Mouse (Mus musculus): ENCODE measurements around the gene Lsm12.

Gene Lsm12

DNA sequence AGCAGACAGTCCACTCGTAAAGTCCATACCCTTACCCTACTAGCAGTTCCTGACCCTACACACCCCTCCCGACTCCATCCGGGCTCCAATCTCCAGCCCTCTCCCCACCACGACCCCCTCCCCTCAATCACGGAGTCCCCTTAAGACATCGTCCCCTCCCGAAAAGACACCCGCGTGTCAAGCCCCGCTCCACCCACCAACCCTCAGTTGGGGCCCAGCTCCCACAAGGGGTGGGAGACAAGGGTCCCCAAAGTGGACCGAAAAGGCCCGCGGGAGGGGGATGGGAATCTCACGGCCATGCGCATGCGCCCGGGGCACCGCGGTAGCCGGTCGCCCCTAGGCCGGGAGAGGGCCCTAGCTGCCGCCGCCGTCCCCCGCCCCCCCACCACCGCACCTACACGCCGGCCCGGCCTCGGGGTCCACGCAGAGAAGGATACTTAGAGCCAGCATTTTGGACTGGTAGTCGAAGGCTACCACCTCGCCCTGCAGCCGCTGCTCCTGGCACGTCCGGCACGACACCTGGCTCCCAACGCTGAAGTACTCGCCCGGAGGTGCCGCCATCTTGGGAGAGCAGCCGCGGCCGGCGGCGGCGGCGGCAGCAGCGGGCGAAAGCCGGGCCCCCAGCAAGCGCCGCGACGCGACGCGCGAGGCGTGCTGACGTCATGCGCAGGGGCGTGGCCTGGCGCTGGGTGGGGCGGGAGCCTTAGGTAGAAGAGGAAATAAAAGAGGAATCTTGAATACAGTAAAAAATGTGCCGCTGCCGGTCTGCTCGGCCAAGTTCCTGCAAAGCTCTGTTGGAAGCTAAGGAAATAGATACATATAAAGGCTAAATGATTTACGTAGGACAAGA, at the start of gene Lsm12:
Gene Lsm12 (minus strand): TSS at position 651 of the 850 bp plus-strand sequence.
- DNase-seq = peak; percentile 91 to 97

DNA sequence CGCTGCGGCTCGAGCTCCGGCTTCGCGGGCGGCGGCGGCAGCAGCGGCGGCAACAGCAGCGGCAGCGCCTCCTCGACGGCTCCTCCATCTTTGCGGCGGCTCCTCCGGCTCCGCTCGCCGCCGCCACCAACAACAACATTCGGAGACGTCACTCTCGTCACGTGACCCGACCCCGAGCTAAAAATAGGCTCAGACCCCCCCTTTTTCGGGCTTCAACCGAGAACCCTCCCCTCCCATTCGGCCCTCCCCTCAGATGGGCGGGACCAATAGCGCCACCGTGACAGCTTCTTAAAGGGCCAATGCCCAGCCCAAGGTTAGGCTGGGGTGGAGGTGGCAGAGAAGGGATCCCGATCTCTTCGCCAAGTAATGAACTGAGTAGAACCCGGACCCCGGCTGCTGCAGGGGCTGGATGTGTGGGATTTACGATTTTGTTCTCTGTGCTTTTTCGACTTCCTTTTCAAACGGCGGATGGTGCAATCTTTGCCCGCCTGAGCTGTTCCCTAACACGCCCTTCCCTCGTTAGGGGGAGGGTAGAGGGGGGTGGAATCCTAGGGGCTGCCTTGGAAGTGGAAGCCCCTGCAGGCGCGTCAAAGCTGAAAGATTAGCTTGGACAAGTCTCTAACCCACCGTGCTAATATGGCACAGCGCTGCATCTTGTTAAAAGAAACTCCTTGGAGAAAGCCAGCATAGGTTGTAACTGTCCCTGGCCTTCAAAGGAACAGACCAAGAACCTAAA, 45.1 kb upstream of the Lsm12 start, which contains the start of gene Hdac5:
Gene Hdac5 (minus strand): TSS at position 161 of the 736 bp plus-strand sequence.
- peak; percentile 96 to 97 for DNase-seq

DNA sequence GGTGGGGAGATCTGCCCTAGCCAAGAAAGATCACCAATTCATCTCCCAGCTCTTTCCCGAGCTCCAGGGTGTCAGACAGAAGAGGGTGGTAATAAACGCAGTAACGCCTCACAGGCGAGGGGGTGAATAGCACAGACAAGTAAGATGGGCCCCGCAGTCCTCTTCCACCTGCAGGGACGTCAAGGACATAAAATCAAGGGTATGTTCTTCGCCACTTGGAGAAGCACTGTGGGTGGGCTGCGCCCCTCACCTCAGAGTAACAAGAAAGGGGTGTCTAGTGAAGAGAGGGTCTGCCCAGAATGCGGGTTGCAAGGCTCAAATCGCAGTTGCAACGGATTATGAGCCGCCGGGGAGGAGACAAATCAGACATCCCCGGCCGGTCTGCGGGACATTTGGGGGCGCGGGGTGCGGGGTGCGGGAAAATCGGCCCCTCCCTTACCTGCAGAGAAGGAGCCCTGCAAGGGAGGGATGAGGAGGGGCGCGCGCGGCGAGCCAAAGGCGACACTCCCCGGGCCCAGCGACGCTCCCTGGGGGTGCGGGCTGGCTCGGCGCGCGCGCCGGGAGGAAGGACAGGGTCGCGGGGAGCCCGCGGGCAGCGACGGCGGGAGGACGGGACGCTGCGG, 44.3 kb upstream of the Lsm12 start:
- DNase-seq = peak; percentile 38 to 41

DNA sequence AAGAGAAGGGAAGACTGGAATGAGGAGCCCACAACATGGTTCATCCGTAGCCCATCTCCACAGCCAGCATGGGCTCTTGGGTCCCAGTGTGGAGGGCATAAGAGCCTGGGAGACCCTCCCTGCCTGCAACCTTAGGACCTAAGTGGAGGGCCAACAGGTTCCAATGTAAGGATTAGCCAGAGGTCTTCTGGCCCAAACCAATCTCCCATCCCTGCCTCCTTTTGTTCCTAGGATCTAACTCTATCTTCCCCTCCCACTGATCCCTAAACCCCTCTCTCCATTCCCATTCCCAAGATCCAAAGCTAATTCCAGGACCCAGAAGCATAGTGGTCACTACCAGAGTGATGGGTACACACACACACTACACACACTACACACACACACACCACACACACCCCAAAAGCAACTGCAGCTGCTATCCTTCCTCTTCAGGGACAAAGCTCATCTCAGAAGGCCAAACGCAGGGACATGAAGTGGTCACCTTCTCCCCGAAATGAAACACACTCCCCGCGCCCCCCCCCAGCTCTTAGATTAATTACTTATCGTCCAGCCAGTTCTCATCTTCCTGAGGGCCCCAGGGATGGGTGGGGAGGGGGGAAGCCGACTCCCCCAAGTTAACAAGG, 43.7 kb upstream of the Lsm12 start:
- no peak for DNase-seq

DNA sequence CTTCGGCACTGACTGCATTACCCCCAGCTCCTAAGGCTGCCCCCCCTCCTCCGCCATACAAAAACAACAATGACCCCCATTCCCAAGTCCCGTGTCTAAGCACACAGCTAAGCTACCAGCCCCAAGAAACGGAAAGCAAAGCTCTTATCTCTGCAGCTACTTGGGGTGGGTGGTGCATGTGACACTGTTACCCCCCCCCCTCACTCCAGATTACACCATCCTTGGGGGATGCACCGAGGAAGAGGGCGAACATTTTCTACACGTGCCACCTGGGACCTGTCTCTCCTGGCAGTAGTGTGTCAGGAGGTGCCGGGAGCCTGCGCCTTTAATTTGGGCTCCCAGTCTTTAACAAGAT, 43.1 kb upstream of the Lsm12 start:
- peak in 1 of 2 experiments; percentile 8 for DNase-seq

DNA sequence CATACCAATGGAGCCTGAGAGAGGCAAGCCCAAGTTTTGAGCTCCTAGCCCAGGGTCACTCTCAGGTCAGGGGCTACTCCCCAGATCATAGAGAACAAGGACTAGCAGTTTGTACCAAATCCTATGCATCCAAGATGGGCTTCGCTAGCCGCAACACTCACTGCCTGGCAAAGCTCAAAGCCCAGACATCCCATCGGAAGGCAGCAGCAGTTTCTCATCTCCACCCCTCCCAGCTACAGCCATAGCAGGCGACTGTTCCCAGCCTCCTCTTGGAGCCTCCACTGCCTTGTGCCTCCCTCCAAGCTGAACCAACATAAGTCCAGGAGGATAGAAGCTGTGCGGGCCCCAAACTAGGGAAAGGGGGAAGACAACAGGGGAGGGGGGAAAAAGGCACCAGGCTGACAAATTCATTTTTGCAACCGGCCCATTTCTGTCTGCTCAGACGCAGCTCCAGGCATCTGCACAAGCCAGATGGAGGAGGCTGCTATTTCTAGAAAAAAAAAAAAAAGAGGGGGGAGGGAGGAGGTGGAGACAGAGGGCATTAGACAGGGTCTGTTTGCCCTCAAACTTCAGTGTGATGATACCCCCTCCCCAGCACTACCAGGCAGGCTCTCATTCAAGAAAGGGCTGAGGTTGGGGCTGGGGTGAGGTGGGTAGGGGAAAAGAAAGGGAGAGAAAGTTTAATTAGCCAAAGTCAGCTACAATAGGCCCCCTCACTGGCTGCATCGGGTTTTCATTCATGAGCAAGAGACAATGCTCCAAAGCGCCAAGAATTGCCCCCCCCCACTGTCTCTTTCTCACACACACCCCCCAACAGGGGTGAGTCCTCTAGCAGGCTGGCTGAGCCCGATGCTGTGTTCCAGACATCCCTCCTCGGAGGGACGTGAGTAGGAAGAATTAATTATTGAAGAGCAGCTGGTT, 42.4 kb upstream of the Lsm12 start:
- DNase-seq = peak in 1 of 2 experiments; percentile 10

DNA sequence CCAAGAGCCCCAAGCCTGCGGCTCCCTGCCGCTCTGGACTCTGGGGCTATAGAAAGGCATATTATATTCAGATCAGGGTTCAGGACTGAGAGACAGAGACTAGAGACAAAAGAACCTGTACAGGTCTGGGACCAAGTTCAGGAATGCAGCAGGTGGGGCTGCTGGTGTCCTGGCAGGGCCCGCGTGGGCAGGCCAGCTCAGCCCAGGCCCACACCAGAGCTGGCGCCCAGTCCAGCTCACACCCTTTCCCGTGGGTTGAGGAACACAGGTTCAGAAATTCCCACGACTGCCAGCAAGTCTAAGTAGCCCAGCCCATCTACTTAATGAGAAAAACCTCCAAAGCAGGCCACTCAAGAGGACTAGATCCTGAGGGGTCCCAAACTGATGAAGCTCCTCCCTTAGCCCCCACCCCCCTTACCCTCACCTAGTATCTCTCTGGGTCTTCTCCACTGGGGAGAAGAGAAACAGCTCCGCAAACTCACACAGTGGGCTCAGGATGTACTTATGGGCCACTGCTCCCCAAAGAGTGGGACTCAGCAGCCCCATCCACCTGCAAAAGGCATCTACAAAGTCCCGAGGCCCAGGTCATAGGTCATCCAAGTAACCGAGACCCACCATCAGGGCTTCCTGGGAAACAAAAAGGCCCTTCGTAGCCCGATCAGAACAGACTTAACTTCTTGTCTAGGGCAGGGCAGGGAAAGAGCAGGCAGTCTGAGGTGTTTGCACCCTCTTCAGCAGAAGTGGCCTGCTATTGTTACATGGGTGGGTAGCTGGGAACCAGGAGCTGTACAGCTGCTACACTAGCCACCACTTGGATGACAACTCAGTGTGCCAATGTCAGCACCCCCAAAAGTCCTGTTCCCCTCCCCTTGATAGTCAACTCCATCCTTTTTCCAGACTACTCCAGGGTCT, 41.2 kb upstream of the Lsm12 start:
- DNase-seq = peak in 1 of 2 experiments; percentile 38

DNA sequence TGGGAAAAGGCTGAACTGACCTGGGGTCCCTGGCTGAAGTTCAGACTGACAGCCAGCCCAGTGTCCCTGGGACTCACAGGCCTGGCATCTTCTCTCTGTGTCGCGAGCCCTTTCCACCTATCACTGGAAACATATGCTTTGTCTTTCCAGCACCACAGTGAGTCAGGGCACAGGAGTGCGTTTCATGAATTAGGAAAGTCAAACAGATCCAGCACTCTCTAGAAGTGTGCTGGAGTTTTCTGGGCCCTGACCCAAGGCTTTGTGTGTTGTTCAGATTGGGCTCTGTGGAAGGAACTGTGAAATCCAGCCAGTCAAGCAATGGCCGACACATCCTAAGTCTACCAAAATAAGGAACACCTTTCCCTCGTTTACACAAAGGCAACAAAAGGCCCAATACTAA, 40.1 kb upstream of the Lsm12 start:
- no peak for DNase-seq

DNA sequence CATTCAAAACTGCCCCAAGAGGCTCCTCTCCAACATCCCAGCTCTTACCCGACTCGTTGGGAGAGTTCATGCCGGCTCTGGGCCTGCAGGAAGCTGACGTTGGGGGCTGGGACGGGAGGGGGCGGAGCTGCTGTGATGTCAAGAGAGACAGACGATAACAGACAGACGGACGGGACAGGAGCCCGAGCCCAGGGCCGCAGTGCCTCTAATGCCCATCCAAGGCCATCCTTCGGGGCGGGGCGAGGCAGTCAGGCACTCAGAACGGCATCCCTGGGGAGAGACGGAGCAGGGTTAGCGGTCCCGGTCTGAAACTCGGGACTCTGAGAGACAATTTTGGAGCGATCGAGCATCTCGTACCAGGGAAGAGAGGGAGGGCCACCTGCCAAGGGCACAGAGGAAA, 39.6 kb upstream of the Lsm12 start:
- DNase-seq = no peak

DNA sequence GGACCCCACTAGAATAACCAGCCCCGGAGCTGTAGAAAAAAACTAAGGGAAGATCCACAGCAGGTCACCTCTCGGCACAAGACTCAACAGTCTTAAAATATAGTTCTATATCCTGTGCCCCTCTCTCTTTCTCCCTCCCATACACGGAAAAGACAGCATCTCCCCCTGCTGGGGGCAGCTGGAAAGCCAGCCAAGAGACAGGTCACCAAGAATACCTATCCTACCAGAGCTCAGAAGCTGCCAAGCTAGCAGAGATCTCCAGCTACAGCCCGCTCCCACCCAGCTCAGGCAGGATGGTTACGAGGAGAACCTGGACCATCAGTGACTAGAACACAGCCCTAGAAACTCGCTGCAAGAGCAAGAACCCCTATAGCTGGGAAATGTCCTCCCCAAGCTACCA, 38.1 kb upstream of the Lsm12 start:
- peak in 1 of 2 experiments; percentile 42 for DNase-seq

DNA sequence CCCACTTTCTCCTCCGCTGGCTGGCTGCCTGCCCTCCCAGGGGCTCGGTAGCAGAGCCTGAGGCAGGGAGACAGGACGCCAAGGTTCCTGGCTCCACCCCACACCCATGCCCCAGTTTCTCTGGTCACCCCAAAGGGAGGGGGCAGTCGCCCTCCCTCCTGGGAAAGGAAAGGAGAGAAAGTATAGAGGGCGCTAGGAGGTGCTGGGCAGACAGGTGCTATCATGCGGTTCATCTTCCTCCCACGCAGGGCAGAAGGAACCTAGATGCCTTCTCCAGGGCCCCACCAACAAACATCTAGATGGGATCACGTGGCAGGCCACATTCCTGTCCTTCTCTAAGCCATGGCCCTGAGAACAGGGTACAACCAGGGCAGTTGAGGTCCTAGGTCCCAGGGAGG, 36.9 kb upstream of the Lsm12 start:
- peak; percentile 24 to 47 for DNase-seq

DNA sequence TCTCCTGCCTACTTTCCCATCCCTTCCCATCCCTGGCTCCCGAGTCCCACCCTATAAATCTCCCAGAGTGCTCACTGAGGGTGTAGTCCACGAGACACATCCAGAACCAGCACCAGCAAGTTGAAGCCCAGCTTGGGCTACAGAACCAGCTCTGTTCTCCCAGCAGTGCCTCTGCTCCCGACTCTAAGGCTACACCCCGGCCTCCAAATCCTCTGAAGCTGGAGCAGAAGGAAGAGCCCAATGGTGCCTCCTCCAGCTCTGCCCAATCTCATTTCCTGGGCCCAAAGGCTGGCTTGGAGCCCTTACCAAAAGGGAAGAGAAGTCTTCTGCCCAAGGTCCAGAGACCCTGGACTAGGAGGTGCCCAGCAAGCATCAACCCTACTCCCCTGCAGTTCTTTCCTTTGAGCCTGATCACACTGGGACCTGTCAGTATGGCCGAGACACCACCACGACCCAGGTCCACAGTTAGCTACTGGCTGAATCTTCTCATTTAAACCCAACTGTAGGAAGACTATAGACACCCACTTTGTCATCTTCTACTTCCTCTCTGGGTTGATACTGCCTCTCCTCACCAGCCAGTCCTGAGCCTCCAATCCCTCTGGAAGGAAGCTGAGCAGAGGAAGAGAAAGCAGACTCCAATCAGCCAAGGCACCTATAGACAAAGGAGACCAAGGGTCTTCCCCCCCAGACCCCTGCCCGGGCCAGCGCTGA, 36.3 kb upstream of the Lsm12 start:
- DNase-seq = no peak

DNA sequence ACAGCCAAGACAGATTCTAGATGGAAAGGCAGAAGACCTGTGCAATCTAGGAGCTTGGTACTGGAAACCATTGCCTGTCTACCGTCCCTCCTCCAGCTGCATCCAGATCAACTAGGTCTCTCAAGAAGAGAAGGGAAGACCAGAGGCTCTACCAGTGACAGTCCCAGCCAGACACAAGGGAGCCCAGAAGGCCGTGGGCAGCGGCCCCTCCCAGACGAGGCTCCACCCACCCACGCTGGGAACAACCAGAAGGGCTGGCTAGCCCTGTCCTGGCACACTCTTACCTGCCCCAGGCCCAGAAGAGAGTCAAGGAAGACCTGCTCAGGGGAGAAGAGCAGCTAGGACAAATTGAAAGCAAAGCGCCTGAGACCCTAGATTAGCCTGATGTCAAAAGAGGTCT, 35.4 kb upstream of the Lsm12 start:
- peak; percentile 24 to 28 for DNase-seq

DNA sequence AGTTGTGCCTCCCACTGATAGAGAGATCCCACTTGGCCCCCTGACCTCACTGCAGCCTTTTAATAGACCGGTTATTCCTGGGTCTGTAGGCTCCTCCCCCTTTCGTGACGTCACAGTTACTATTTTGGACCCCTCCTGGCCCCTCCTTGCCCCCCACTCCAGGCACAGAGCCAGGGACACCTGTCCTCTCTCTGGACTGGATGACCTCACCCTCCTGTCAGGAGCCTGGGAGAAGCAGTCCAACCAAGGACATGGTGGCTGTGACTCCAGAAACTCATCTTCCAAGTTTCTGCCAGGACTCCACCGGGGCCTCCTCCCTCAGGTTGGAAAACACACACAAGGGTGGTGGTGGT, 34.9 kb upstream of the Lsm12 start:
- peak; percentile 51 to 56 for DNase-seq

DNA sequence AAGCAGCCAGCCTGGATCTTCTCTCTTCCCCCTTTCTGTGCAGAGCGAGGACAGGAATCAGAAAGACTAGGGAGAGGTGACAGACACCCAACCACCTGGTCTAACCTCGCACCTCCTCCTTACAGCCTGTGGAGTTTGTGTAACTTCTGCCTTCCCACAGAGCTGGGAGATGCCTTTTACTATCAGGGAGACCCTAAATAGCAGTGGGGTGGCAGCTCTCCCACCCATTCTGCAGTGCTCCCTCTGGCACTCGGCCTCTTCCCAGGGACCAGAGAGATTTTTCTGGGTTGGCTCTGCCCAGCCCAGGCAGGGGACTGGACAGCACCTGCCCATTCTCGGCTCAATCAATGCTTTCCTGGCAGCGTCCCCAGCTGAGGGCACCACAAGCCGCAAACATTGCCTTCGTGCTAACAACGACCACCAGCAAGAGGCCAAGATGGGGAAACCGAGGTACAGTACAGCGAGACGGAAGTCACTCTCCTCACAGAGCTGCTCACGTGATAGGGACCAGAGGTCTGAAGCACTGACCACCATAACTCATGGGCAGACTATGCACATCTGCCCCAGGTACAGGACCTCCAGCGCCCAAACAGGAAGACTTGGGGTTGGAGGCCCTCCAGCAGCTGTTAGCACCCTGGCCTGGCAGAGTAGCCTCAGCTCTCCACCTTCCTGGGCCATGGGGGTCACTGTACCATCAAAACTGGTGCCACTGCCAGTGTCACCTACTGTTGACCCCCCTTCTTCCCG, 34.3 kb upstream of the Lsm12 start:
- peak in 1 of 2 experiments; percentile 54 for DNase-seq

DNA sequence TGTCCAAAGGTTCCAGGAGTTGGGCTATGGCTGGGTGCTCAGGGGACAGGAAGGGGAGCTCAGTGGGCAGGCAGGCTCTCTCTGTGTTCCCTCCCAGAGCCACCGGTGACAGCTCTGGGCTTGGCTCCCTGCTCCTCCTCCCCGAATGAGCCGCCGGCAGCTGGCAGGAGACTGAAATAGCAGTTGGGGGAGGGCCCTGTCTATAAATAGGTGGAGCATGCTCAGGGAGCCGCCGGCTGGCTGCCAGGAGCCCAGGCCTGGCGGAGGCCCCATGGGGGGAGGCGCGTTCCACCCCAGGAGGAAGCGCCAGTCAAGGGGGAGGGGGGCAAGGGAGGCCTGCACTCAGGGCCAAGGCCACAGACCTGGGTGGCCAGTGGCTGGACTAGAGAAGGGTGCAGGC, 33.7 kb upstream of the Lsm12 start:
- DNase-seq = peak; percentile 91 to 94

DNA sequence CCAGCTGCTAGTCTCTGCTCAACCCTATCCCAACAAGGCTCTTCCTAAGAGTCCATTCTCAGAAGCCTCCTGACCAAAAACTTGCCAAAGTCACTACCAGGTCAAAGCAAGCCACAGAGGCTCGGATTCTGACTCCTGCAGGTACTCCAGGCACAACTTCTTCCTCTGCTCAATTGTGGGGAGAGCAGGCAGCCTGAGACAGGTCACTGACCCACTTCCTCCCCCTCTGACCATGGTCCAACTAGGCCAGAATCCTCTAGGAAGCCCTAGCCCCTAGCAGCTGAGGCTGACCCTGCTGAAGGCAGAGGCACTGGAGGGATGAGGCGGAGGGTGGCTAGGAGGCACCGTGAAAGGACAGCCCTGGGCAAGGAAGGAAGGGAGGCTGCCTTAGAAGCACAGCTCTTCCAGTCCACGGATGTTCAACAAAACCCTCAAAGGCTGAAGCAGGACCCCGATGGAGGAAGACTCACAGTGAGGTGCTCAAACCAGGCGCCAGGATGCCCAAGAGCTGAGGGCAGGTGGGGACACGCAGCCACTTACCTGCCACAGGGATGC, 32.9 kb upstream of the Lsm12 start:
- DNase-seq = no peak

DNA sequence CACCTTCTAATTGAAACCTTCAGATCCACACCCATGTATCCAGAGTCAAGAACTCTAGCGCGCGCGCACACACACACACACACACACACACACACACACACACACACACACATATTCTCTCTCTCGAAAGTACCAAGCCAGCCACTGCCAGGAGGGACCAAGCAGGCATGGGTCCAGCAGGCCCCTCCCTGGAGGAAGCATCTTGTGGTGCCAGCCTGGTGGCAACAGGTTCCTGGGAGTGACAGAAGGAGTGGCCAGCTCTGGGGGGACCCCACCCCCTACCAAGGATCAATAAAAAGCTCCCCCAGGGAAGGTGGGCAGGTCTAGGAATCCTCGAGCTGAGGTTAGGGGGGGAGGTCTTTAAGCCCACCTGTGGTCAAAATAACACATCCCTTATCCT, 32.3 kb upstream of the Lsm12 start:
- no peak for DNase-seq

DNA sequence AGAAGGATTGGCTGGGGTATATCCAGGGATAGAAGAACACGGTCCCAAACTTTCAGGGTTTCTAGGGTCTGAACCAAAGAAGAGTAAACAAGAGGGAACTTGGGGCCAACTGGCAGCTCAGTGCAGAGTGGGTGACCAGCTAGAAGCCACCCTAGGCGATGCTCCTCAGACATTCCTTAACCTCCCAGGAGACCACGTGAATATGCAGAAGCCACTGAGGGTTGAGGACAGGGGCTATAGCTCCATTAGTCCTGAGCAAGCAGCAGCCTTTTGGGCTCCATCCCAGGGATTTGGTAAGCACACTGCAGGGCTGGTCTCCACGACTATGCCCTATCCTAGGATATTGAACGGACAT, 31.8 kb upstream of the Lsm12 start:
- DNase-seq = no peak
